Mouse (Mus musculus) liver (tissue): ENCODE measurements at regions not wholly inside any gene's neighbourhood (a gene's known extent, or its start where the extent isn't known, plus 50 kb on each side); places are given as distances from the start of the nearest gene placed in this dataset.

ENCODE experiments used
- DNase-seq: peaks from one replicate; pipeline ENCODE4 v3.0.0-alpha.2; 2020; ENCODE audit warnings: mixed read lengths

DNA sequence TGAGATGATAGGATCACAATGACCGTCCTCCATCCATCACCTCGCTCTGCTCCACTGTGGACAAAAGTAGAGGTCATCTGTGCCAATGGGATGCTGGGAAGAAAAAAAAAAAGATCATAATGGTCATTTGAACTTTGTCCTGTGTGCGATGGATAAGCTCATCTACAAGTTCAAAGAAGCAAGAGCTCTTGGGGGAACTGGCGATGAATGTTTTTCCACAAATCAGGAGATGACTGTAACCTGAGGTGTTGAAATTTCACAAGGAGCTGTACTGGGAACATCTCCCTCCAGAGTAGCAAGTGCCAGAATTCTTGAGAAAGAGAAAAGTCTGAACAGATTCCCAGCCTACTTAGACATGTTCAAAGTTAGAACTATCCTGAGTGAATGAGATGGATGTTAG lies 287.0 kb downstream of the Tns3 start:
- DNase-seq, result no peak

DNA sequence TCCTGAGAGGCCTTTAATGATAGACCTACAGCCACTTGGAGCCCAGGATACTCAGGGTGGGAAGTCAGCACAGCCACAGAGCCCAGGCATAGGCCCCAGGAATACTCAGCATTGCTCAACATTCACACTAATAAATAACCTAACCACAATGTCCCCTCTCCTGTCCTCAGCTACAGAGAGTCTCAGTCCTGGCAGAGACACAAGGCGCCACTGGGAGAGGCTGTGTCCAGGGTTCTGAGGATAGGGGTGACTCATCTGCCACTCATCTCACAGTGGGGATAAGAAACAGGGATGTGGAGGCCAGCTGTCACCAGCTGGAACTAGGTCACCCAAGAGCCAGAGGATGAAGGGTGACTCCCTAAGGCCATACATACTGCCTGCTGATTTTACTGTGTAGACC lies 298.8 kb downstream of the Tns3 start:
- DNase-seq, result no peak

DNA sequence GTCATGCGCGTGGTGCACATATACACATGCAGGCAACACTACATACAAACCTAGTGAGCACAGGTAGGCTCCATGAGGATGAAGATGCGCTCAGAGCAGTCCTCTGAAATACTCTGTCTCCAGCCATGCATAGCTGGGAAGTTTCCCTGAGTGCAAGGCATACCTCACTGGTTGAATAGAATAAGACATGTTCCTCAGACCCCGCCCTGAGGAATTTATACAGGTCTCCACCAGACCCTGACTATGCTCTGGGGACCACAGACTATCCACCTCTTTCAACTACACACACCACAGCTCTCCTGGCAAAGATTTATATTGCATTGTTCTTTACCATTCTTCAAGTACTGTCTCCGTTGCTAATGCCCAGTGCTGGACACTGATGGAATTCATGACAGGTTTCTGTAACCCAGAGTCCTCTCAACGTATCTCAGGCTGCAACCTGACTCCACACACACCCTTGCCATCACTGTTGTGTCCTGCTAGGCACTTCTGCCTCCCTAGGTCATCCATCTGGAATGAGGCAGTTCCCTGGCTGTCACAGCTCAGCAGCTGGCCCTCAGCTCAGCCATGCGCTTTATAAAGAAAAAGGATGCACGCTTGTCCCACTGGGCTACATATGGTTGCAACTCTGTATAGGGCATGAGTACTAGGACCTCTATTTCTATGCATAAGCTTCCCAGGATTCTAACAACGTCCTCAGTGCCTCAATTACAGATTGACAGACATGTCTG lies 299.5 kb downstream of the Tns3 start:
- DNase-seq, result no peak

DNA sequence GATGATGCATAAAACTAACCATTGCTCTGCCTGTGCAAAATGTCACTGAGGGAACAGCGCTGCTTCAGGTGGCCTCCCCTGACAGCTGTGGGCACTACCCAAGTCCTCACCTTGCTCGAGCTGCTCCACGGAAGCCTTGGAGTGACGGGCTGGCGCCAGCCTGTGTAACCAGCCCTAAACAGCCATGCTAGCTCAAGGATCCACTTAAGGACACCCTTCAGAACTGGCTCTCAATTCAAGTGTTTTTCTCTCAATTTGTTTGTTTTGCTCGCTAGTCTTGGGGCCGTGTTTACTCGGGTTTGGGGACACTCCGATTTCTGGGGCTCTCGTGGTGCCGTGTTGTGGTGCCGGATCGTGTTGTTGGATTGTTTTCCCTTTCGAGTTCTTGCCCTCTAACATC lies 319.4 kb downstream of the Tns3 start:
- DNase-seq, result no peak

DNA sequence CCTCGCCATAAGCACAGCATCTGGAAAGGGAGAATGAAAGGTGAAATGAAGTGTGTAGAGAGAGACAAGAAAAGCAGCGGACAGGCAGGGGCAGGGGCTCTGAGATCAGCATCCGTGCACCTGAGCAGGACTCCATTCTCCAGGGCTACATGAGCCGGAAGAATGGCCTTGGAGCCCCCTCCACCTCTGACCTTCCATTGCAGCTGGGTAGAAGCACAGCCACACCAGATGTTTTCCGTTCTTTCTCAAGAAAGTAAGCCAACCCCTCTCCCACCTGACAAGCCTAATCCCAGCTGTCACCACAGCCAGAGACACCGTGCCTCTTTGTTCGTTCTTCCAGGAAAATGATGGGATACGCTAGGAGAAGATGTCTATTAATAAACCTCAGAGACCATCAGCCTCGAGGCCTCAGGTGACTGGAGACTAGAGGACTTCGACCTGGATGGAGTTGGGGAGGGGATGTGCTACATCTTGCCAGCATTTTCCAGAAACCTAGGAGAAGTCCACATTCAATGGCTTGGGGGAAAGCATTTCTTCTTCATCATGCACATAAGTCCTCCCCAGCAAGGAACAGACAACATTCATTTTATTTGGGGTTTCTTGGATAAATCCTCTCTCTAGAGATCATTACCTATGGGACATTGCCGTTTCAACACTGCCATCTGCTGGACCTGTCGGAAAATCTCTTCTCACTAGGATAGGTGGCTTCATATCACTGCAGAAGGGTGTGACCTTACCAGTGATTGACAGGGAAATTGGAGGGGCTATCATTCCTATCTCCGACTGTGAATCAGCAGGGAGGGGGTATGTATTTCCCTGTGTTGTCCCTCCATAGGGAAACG lies 361.8 kb downstream of the Tns3 start:
- peak; percentile 16 for DNase-seq

DNA sequence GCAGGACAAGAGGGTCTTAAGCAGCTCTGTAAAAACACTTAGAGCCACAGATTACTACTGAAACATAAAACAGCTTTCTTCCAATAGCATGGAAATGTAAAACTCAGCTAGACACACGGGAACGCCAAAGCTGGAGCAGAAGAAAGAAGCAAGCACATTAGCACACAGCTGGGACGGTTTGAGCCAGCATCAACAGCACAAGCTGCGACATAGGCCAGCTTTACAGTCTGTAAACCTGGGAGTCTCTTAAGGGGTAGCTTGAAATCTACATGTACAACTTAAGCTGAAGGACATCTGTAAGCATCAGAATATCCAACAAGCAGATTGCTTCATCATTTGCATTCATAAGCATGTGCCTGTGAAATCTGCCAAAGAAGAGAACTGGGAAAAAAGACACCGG lies 366.9 kb downstream of the Tns3 start:
- DNase-seq, result no peak

DNA sequence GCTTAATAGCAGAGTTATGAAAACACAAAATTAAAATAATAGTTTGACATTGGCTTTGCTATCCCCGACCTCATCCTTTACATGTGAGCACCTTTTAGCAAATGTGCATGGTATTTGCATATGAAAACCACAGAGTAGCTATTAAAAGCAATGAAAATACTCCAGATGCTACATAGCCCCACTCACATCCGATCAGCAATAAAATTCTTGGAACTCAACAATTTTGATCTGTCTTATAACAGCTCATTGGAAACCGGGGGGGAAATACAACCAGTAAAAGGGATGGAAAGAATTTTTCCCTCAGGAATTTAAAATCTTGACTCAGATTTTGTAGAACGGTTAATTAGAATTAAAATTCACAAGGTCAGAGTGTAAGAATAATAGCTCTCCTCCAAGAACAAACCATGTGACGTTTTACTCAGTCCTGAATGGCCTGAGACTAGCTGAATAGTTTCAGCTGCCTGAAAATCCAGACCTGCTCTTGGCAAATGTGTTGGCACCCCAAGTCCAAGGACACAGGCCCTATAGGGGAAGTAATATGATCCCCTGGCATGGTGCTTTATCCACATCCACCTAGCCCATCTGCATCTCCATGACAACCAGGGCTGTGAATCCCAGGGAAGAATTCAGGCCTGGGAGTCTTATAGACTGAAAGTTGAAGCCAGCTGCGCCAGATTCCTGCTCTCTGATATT lies 370.9 kb downstream of the Tns3 start:
- DNase-seq, result no peak

DNA sequence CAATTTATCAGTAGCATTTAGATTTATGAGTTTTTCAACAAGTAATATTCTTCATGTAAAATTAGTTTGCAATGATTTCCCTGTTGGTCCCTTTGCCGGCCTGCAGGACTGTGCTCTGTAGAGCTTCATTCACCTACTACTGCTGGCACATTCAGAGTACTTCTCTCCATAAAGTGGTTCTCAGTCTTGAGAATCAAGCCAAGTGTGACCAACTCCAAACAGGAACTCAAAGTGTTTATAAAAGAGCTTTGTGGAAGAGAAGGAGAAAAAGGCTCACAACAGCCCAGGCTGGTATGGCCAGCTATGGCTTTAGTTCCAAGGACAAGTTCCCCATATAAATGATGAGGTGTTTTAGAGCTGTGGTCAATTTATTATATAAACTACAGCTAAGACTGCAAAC lies 379.1 kb downstream of the Tns3 start:
- DNase-seq, result no peak

DNA sequence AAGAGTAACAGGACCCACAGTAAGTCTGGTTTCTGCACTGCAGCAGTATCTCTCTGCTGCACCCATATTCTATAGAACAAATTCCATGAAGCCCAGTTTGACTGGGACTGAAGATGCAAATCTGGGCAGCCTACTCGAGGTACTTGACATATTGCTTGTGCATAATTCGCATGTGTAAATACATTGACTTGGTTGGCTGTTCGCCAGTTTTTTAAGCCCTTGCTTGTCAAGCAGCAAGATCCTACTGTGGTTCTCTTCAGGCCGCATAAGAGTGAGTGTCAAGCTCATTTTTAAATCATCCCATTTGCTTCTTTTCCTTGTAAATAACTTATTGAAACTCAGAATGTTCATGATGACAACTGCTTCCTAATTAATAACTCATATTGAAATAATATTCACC lies 389.1 kb downstream of the Tns3 start:
- no peak for DNase-seq

DNA sequence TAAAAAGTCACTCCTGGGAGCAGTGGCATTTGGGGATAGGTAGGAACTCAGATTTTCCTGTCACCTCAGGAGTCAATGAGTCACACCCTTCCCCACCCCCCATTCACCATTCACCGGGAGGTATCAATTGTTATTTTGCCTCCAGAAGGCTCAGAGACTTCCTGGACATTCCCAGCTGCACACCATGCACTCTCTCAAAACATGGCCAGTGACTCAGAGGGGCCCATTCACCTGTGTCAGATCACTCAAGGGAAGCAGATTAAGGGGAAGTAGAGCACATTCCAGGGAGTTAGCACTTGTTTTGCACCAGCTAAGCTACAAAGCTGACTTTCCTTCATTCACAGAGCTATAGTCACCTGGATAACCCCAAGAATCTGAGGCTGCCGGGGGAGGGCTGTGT lies 395.2 kb downstream of the Tns3 start:
- no peak for DNase-seq

DNA sequence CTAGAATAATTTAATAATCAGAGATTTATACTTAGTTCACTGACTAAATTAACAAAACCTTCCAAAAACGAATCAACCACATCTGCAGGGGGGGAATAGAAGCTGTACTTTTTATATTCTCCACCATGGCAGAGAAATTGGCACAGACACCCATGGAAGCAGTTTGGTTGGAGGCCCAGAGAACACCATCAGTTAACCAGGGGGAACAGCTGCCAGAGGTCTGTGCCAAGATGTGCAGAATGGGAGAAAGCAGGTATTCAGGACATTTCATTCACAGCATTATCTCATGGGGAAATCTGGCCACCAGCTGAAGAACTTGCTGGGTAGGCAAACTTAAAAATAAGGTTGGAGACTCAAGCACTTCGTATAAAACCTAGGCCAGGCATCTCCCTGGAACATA lies 410.3 kb downstream of the Tns3 start:
- DNase-seq, result no peak

DNA sequence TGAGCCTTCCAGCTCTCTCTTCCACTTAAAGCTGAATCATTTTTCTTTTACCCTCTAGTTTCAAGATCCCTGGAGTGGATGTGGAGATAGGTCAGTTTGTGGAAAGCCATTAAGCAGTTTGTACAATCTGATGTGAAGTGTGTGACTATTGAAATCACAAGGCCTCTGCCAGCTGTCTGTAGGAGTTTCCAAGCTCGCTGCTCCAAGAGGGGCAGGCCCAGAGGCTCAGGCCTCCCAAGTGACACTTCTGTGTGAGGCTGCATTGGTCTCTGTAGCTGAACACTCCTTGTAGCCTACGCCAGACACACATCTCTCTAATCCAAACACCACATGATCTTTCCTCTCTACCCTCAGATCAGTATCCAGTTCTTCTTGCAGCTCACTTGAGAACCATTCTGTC lies 413.0 kb downstream of the Tns3 start:
- DNase-seq, result no peak

DNA sequence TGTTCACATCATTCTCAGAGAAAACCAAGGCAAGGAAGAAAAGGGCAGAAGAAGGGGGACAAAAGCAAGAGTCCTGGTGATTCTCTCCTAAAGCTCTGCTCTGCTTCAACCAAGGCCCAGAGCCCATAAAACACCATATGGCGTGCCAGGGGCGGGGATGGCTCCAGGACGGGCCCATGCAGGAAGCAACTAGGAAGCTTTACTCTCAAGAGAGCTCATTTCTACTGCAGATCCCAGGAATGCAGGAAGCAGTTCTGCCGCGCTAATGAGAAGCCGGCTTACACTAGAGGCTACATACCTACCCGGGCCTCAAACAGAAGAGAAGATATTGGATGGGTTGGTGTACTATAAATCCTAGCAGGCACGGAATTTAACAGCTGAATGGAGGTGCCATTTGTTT lies 414.9 kb downstream of the Tns3 start:
- no peak for DNase-seq

DNA sequence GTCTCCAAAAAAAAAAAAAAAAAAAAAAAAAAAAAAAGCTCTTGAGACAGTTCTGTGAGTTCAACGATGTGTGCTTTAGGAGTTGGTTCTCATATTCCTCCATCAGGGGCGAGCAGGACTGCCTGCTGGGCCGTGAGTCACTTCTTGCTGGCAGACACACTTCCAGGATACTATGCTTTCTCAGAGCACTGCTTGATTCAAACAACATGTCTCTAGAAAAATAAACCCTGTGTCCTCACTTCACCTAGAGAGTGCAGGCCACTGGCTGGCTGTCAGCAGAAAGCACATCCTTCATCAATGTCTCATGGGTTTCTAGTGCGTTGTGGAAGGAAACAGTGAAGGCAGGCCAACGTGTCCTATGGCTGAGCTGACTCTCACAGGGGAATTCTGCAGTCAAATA lies 416.8 kb downstream of the Tns3 start:
- DNase-seq, result no peak

DNA sequence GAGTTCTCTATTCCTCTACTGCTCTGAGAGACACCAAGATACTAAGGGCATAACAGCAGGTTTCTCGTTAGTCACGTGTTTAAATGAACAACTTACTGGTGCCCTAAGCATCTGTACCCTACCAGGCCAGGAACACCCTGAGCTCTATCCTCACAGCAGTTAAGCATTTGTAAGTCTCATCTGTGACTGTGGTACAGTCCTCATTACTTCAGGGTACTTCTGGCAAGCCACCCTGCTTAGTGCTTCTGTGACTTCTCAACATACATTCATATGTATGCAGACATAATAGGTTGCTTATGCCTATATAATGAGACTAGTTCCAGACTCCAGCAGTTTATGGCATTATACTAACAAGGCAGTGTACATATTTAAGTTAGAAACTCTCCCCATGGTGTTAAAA lies 417.3 kb downstream of the Tns3 start:
- no peak for DNase-seq

DNA sequence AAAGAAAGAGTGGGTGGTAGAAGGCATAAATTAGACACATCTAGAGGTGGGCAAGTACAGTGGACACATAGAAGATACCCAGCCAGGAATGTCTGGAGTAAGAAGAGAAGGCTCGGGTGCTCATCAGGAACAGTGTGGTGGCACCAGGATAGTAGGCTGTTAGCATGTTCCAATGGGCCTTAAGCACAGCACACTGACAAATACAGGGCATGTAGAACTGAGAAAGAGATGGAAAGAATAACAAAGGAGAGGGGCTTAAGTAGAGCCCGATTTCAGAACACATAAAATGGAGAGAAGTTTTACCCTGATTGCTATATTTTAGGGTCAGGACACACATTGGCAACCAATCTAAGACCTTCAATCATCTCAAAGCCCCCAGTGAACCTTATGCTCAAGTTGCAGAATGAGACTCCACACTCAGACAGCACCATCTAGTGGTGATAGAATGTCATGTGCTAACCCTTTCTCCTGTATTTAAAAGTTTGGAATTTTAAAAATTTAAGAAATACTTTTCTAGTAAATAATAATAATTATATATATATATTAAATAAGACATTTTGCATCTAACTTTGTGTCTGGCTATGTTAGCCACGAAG lies 418.8 kb downstream of the Tns3 start:
- DNase-seq, result no peak

DNA sequence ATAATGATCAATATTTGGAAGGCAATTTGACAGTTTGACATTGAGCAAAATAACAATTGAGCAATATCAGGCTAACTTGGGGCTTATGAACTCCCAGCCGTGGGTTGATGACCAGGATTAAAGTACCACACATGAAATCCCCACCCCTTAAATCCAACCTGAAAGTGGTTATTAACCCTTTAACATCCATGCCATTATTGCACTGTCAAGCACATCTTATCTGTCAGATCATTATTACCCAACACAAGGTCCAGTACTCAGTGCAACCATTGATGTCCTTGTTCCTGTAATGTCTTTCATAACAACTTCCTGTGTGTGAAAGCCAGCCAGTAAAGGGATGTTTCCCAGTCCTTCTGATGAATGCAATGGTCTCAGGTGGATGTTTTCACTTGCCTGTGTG lies 425.8 kb downstream of the Tns3 start:
- no peak for DNase-seq

DNA sequence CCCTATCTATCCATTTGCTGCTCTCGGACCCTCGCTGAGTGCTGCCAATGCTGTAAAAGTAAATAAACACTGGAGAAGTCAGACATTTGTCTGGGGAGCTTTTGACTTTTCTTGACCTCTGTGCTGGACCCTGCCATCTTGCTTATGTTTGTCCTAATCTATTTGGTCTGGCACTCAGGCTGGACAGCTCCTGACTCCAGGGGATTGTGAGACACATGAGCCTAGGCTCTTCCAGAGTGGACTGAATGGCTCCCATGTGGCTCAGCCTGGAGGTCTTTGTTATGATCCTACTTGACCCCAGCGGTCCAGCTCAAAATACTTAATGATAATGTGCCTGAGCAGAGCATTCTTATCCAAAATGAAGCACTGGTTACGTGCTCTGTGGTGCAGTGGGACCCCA lies 426.8 kb downstream of the Tns3 start:
- DNase-seq, result no peak

DNA sequence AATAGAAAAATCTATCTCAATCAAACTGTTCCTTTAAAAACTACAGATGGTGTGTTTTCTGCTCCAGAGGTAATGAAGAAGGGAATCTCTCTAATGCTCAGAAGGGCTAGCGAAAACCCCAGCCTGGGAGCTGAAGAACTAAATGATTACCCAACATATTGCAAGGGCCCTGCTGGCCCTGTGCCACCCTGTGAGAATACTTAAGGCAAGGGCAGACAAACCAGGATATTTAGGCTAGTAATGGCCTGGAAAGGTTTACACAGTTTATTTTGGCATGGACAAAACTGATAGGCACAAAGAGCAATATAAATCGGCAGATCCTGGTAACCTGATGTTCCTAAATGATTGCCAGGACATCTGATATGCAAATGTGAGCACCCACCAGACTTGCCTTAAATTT lies 428.3 kb downstream of the Tns3 start:
- no peak for DNase-seq

DNA sequence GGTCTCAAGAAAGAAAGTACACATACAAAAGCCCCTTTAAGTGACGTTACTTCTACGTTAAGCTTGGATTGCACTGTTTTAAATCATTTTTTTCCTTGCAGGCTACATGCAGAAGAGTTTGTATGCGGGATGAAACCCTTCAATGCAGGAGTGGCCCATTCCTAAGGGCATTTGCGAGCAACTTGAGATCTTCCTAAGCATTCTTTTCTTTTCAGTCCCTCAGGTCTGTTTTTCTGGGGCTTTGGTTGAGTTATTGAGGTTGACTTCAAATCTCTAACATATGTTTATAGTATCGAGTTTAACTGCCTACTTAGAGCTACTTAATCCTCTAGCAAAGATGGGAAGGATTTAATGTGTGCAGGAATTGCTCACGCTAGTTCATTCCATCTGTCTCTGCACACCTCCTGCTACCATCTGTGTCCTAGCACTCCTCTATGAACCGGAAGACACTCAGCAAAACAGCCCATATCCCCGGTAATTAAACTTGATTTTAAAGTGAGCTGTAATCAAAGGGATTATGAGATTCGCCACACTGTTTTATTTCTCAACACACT lies 431.6 kb downstream of the Tns3 start:
- DNase-seq, result no peak

DNA sequence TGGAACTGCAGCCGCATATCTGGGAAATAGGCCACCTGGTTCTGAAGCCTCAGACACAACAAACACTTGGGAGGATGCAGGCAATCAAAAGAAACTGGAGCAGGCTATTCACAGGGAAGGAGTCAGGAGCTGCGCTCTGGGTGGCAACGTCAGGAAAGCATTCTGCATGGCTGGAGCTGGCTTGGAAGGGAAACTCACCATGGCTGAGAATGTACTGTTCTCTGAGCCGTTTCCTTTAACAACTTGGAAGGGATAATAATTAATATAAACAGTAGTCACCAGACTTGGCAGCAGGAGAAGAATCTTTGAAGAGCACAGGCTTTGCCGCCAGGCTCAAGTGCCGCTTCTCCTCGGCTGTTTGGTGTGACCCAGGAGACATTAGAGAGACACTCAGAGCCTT lies 434.5 kb downstream of the Tns3 start:
- no peak for DNase-seq

DNA sequence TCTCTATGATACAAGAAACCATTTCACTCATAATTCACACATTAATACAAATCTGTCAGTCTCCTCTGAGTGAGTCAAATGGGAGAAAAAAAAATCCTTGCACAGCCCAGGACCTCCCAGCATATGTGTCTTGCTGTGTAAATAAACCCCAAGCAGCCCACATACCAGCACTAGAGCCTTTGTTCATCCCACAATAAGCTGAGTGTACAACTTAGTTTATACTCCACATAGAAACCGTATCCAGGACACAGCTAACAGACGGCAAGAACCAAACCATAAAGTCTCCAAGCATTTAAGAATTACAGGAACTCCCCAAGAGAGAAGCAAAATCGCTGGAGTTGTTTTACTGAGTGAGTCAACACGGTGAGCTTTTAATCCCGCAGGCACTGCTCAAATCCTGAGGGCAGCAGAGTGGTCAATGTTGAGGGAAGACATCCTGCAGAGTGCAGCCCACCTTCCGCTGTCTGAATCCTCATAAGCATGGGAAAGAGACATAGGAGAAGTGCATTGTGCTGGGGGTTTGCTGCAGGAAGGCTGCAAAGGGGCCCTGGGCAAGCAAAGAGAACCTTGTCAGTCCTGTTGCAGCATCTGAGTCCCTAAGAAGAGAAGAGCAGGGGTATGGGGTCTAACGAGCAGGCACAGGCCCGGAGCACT lies 436.4 kb downstream of the Tns3 start:
- DNase-seq, result no peak

DNA sequence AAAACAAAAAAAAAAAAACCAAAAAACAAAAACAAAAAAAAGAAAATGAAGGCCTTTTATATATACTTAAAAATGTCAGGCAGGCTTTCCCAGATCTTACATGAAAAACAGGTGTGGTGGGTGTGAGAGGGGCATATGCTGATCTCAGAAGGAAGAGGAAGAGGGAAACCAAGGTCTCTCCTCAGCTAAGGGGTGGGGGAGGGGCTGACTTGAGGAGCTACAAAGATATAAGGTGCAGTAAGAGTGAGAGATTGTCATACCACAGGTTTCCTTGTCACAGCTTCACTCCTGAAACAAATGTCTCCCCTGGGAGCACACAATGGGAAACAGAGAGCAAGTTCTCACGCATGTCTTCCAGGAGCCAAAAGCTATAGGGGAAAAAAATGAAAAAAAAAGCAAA lies 440.0 kb downstream of the Tns3 start:
- no peak for DNase-seq
